Mouse (Mus musculus) heart, embryonic 15.5 days (tissue): ENCODE measurements around the gene Dnah6. TPM values are rescaled to one million over a fixed set of nuclear protein-coding genes. Genes with fewer than 3 reads are reported as not detected.

ENCODE experiments used
- ATAC-seq: fragments of 200-750 bp; cut with Nextera tagmentation; replicated peaks from 2 replicates; pipeline ENCODE4 v1.8.0; 2017; ENCODE audit warnings: low read depth, moderate TSS enrichment; ENCODE audit not compliant: insufficient number of reproducible peaks, insufficient read depth, low FRiP score
- H3K27ac ChIP-seq: fragments of 300-500 bp; sonication (generic); 2 replicates; pipeline ENCODE4 v1.5.1; 2015; ENCODE audit warnings: mild to moderate bottlenecking, inconsistent platforms
- H3K27me3 ChIP-seq: fragments of 300-500 bp; sonication (generic); 2 replicates; pipeline ENCODE4 v1.6.1; 2015; ENCODE audit warnings: inconsistent platforms
- H3K36me3 ChIP-seq: fragments of 300-500 bp; sonication (generic); 2 replicates; pipeline ENCODE4 v1.6.1; 2015; ENCODE audit warnings: mild to moderate bottlenecking, inconsistent platforms
- H3K4me1 ChIP-seq: fragments of 300-500 bp; sonication (generic); replicated peaks from 2 replicates; pipeline ENCODE4 v1.6.1; 2015; ENCODE audit warnings: inconsistent platforms
- H3K4me2 ChIP-seq: fragments of 300-500 bp; sonication (generic); 2 replicates; pipeline ENCODE4 v1.6.1; 2015; ENCODE audit warnings: inconsistent platforms, mild to moderate bottlenecking, moderate library complexity
- H3K4me3 ChIP-seq: fragments of 300-500 bp; sonication (generic); 2 replicates; pipeline ENCODE4 v1.5.1; 2015; ENCODE audit warnings: mild to moderate bottlenecking, inconsistent platforms
- H3K9ac ChIP-seq: fragments of 300-500 bp; sonication (generic); 2 replicates; pipeline ENCODE4 v1.6.1; 2015; ENCODE audit warnings: mild to moderate bottlenecking, inconsistent platforms
- H3K9me3 ChIP-seq: fragments of 300-500 bp; sonication (generic); replicated peaks from 2 replicates; pipeline ENCODE4 v1.6.1; 2016; ENCODE audit warnings: inconsistent platforms
- WGBS: fragments of 180-500 bp; shearing (Covaris S2); methylation state at CpG from one replicate; pipeline ENCODE4 v1.1.7; 2015; ENCODE audit warnings: mixed read lengths; 5-methylcytosine and 5-hydroxymethylcytosine counted together
- polyA plus RNA-seq: library from polyadenylated mRNA; unstranded; fragments of >200 nt; fragmentation: Nextera tagmentation; extraction: Ambion mirVana; gene quantifications from 2 replicates; pipeline ENCODE4 v1.2.1, GENCODE M21; 2015

Gene Dnah6
- polyA plus RNA-seq, 1 experiment from 2014 or later: 0.11 TPM

- Histone ChIP-seq H3K4me3 (no peak overlapping the region), H3K36me3 (no peaks in the 10 kb centered on the region), H3K9me3 (no peaks in the 10 kb centered on the region), H3K4me2 (no peak overlapping the region), H3K27me3 (no peaks in the 10 kb centered on the region), H3K4me1 (no peaks in the 10 kb centered on the region), H3K9ac (no peak overlapping the region), H3K27ac (no peak overlapping the region)
- 75% methylated on average over 3 of the region's 3 CpGs for WGBS
- no peak for ATAC-seq
Measured at GRCm38 (mm10) chr6:73140836-73141235, 80.6 kb downstream of the Dnah6 start.

- Histone ChIP-seq H3K4me2 (no peak overlapping the region), H3K4me1 (no peaks in the 10 kb centered on the region), H3K9me3 (no peaks in the 10 kb centered on the region), H3K9ac (no peak overlapping the region), H3K27me3 (no peaks in the 10 kb centered on the region), H3K36me3 (no peaks in the 10 kb centered on the region), H3K4me3 (no peak overlapping the region), H3K27ac (no peak overlapping the region)
- WGBS: 56% methylated on average over 5 of the region's 5 CpGs
- no peak for ATAC-seq
Measured at GRCm38 (mm10) chr6:73132784-73133183, 88.7 kb downstream of the Dnah6 start.

- Histone ChIP-seq H3K4me3 (no peak overlapping the region), H3K36me3 (no peaks in the 10 kb centered on the region), H3K9ac (no peak overlapping the region), H3K9me3 (no peaks in the 10 kb centered on the region), H3K27ac (no peak overlapping the region), H3K27me3 (no peaks in the 10 kb centered on the region), H3K4me1 (no peaks in the 10 kb centered on the region), H3K4me2 (no peak overlapping the region)
- ATAC-seq: no peak
- 50% methylated on average over 9 of the region's 9 CpGs for WGBS
Measured at GRCm38 (mm10) chr6:73127594-73127993, 93.9 kb downstream of the Dnah6 start.

GRCm38 (mm10) chr6:73120348-73120747, 101.1 kb downstream of the Dnah6 start:
- no peaks in the 10 kb centered on the region for H3K27me3 ChIP-seq
- H3K36me3 ChIP-seq: no peaks in the 10 kb centered on the region
- H3K4me2 ChIP-seq: no peak overlapping the region
- no peaks in the 10 kb centered on the region for H3K9me3 ChIP-seq
- H3K9ac ChIP-seq: no peak overlapping the region
- H3K27ac ChIP-seq: no peak overlapping the region
- H3K4me3 ChIP-seq: no peak overlapping the region
- no peak for ATAC-seq
- H3K4me1 ChIP-seq: no peaks in the 10 kb centered on the region
- WGBS: 86% methylated on average over 11 of the region's 11 CpGs

DNA sequence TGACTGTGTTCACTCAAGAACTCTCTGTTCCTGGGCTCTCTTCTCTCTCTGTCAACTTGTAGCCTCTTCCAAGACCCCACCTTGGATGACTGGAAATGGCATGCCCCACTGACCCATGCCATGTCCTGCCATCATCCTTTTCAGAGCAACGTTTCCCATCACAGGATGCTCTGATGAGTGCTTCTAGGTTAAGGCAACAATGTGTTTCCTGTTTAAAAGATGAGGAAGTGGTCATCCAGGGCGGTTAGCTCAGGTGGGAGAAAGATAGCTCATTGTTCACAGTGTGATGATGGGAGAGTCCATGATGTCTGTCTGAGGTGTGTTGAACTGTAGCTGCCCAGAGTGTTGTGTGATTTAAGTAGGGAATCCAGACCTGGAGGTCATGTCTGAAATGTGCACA, 107.6 kb downstream of the Dnah6 start:
- Histone ChIP-seq H3K36me3 (no peaks in the 10 kb centered on the region), H3K27ac (no peak overlapping the region), H3K9me3 (no peaks in the 10 kb centered on the region), H3K9ac (no peak overlapping the region), H3K4me1 (0 out of 2 replicates have a peak, but pooled peaks cover 3% of the 10 kb centered on the region), H3K27me3 (no peaks in the 10 kb centered on the region), H3K4me3 (no peak overlapping the region), H3K4me2 (no peak overlapping the region)
- WGBS: 47% methylated on average over 2 of the region's 2 CpGs
- no peak for ATAC-seq

DNA sequence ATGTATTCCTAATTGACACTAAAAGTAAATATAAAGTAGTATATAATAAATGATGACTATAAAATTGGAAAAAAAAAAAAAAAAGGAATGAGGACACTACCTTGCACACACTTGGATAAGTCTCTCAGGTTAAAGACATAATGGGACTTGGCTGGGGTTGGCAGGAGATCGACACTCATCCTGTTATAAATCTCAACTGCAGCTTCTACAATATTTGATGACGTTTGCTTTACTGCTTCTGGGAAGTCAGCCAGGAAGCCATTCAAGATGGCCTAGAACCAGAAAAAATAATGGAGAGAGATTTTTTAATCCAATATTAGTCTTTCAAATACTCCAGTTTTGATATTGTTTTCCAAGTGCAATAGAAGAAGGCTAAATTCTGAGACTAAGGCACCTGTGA, 108.1 kb downstream of the Dnah6 start:
- no peaks in the 10 kb centered on the region for H3K27me3 ChIP-seq
- H3K4me1 ChIP-seq: 0 out of 2 replicates have a peak, but pooled peaks cover 3% of the 10 kb centered on the region
- H3K4me2 ChIP-seq: no peak overlapping the region
- ATAC-seq: no peak
- no peak overlapping the region for H3K9ac ChIP-seq
- no peak overlapping the region for H3K27ac ChIP-seq
- H3K36me3 ChIP-seq: no peaks in the 10 kb centered on the region
- H3K4me3 ChIP-seq: no peak overlapping the region
- H3K9me3 ChIP-seq: no peaks in the 10 kb centered on the region
- WGBS: 32% methylated on average over 2 of the region's 2 CpGs

- WGBS: 90% methylated on average over 4 of the region's 4 CpGs
- Histone ChIP-seq H3K36me3 (no peaks in the 10 kb centered on the region), H3K4me2 (no peak overlapping the region), H3K4me1 (no peaks in the 10 kb centered on the region), H3K4me3 (no peak overlapping the region), H3K9ac (no peak overlapping the region), H3K27ac (no peak overlapping the region), H3K9me3 (no peaks in the 10 kb centered on the region), H3K27me3 (no peaks in the 10 kb centered on the region)
- no peak for ATAC-seq
Measured at GRCm38 (mm10) chr6:73093133-73093532, 128.3 kb downstream of the Dnah6 start.

- Histone ChIP-seq H3K27me3 (no peaks in the 10 kb centered on the region), H3K4me3 (no peak overlapping the region), H3K4me1 (no peaks in the 10 kb centered on the region), H3K36me3 (no peaks in the 10 kb centered on the region), H3K4me2 (no peak overlapping the region), H3K27ac (no peak overlapping the region), H3K9ac (no peak overlapping the region), H3K9me3 (no peaks in the 10 kb centered on the region)
- 69% methylated on average over 8 of the region's 8 CpGs for WGBS
- ATAC-seq: no peak; the same call in 1 of the 2 replicates
Measured at GRCm38 (mm10) chr6:73090836-73091235, 130.6 kb downstream of the Dnah6 start.

DNA sequence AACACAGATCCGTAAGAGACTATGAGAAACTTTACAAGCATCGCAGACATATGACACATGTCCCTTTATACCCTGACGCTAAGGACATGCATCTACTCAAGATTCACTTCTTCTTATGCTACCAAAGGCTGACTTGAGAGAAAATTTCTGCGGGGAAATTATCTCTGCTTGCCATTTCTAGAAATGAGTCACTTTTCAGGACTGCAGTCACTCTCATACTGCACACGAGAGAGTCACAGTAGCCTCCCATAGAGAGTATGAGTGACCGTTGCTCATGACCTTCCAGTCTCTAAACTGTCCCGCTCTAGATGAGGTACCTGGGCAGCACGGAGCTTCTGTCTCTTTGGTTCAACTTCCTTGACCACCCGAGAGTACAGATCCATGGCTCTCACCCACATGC, 138.9 kb downstream of the Dnah6 start:
- Histone ChIP-seq H3K4me2 (no peak overlapping the region), H3K4me3 (no peak overlapping the region), H3K9me3 (0 out of 2 replicates have a peak, but pooled peaks cover under 1% of the 10 kb centered on the region), H3K27ac (no peak overlapping the region), H3K4me1 (no peaks in the 10 kb centered on the region), H3K36me3 (no peaks in the 10 kb centered on the region), H3K27me3 (no peaks in the 10 kb centered on the region), H3K9ac (no peak overlapping the region)
- WGBS: 85% methylated on average over 9 of the region's 9 CpGs
- no peak for ATAC-seq

DNA sequence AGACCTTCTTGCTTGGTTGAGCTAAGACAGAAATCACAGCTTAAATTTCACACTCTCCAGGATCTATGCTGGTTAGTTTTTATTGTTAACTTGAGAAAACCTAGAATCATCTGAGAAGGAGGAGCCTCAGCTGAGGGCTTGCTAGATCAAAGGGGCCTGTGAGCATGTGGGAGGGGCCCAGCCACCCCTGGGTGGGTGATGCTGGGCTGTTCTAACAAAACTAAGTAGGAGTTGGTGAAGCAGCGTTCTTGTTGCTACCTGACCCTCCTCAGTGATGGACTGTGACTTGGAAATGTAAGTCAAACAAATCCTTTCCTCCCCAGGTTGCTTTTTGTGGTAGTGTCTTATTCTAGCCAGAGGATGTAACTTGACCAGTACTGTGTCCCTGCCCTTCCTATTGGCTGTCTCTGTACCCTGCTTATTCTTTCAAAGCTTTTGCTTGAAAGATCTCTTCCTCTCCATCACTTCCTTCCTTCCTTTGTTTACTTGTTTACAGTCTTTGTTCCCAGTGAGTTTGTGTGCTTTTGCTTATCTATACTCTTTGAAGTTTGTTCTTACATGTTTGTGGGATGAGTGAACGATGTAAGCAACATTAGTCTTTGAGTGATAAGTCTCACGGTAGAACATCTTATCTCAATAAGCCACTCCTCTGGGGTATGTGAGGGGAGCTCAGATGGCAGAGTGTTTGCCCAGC, 149.2 kb downstream of the Dnah6 start:
- Histone ChIP-seq H3K27ac (no peak overlapping the region), H3K9me3 (peaks cover 3% of the 10 kb centered on the region; the same call in 1 of the 2 replicates), H3K27me3 (no peaks in the 10 kb centered on the region), H3K4me2 (no peak overlapping the region), H3K9ac (no peak overlapping the region), H3K36me3 (no peaks in the 10 kb centered on the region), H3K4me1 (no peaks in the 10 kb centered on the region), H3K4me3 (no peak overlapping the region)
- no peak for ATAC-seq
- WGBS: 32% methylated on average over 3 of the region's 3 CpGs

DNA sequence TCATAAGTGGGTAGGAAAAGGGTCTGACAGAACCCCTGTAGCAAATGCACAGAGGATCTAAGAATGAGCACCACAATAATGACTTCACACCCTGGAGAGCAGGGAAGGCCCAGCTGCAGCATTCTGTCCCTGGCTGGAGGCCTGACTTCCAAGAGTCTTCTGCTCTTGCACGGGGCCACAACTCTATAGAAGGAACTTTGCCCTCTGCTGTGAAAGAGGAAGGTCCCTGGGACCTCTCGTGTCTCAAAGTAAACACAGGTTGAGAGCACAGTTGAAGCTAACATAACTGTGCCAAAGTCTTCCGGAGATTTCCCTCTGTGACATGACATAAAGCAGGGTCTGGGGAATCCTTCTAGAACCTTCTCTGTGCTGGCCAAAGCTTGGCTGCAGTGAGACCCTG, 150.2 kb downstream of the Dnah6 start:
- H3K4me1 ChIP-seq: no peaks in the 10 kb centered on the region
- WGBS: 58% methylated on average over 3 of the region's 3 CpGs
- H3K9me3 ChIP-seq: no peaks in the 10 kb centered on the region
- H3K27ac ChIP-seq: peak overlapping the region; percentile 60
- no peak overlapping the region for H3K4me3 ChIP-seq
- no peaks in the 10 kb centered on the region for H3K36me3 ChIP-seq
- ATAC-seq: no peak
- no peak overlapping the region for H3K4me2 ChIP-seq
- H3K9ac ChIP-seq: no peak overlapping the region
- H3K27me3 ChIP-seq: no peaks in the 10 kb centered on the region

GRCm38 (mm10) chr6:73070663-73071062, 150.8 kb downstream of the Dnah6 start:
- peak overlapping the region; percentile 67 for H3K27ac ChIP-seq
- H3K27me3 ChIP-seq: no peaks in the 10 kb centered on the region
- no peak overlapping the region for H3K4me2 ChIP-seq
- no peak overlapping the region for H3K9ac ChIP-seq
- no peaks in the 10 kb centered on the region for H3K4me1 ChIP-seq
- 57% methylated on average over 6 of the region's 6 CpGs for WGBS
- no peaks in the 10 kb centered on the region for H3K36me3 ChIP-seq
- H3K4me3 ChIP-seq: no peak overlapping the region
- H3K9me3 ChIP-seq: no peaks in the 10 kb centered on the region
- peak; percentile 84 for ATAC-seq
